Mouse (Mus musculus) neural tube, embryonic 14.5 days (tissue): Measurements from ENCODE around the gene Prl7a2. TPM values are rescaled to one million over a fixed set of nuclear protein-coding genes. Genes with fewer than 3 reads are reported as not detected.

Experiments used
- ATAC-seq: fragments of 200-750 bp; cut with Nextera tagmentation; 2 replicates; pipeline ENCODE4 v1.8.0; 2017; ENCODE audit warnings: low read depth, mild to moderate bottlenecking, moderate TSS enrichment, moderate library complexity
- H3K27ac ChIP-seq: fragments of 300-500 bp; sonication (generic); 2 replicates; pipeline ENCODE4 v1.5.1; 2014; ENCODE audit warnings: low read depth, mild to moderate bottlenecking, control low read depth, low read length, moderate library complexity, mixed read lengths
- H3K27me3 ChIP-seq: fragments of 300-500 bp; sonication (generic); 2 replicates; pipeline ENCODE4 v1.6.1; 2014; ENCODE audit warnings: low read length; ENCODE audit not compliant: control insufficient read depth, insufficient read depth
- H3K36me3 ChIP-seq: fragments of 300-500 bp; sonication (generic); 2 replicates; pipeline ENCODE4 v1.6.1; 2014; ENCODE audit warnings: low read length, mixed read lengths; ENCODE audit not compliant: control insufficient read depth, insufficient read depth
- H3K4me1 ChIP-seq: fragments of 300-500 bp; sonication (generic); 2 replicates; pipeline ENCODE4 v1.6.1; 2014; ENCODE audit warnings: low read length; ENCODE audit not compliant: control insufficient read depth, insufficient read depth
- H3K4me2 ChIP-seq: fragments of 300-500 bp; sonication (generic); 2 replicates; pipeline ENCODE4 v1.6.1; 2014; ENCODE audit warnings: mild to moderate bottlenecking, low read depth, low read length, control low read depth
- H3K4me3 ChIP-seq: fragments of 300-500 bp; sonication (generic); 2 replicates; pipeline ENCODE4 v1.5.1; 2014; ENCODE audit warnings: low read depth, low read length, control low read depth, mixed read lengths
- H3K9ac ChIP-seq: fragments of 300-500 bp; sonication (generic); replicated peaks from 2 replicates; pipeline ENCODE4 v1.6.1; 2014; ENCODE audit warnings: low read depth, mild to moderate bottlenecking, control low read depth, low read length, mixed read lengths
- H3K9me3 ChIP-seq: fragments of 300-500 bp; sonication (generic); 2 replicates; pipeline ENCODE4 v1.6.1; 2016; ENCODE audit warnings: low read length; ENCODE audit not compliant: control insufficient read depth
- WGBS: fragments of 180-500 bp; shearing (Covaris S2); extraction: QIAGEN DNeasy Blood & Tissue Kit; methylation state at CpG from one replicate; pipeline ENCODE4 v1.1.7; 2014; 5-methylcytosine and 5-hydroxymethylcytosine counted together
- polyA plus RNA-seq: library from polyadenylated mRNA; unstranded; fragments of >200 nt; fragmentation: Nextera tagmentation; extraction: Ambion mirVana; gene quantifications from 2 replicates; pipeline ENCODE4 v1.2.1, GENCODE M21; 2014

Prl7a2 gene
- not detected in 2 replicates for polyA plus RNA-seq

DNA sequence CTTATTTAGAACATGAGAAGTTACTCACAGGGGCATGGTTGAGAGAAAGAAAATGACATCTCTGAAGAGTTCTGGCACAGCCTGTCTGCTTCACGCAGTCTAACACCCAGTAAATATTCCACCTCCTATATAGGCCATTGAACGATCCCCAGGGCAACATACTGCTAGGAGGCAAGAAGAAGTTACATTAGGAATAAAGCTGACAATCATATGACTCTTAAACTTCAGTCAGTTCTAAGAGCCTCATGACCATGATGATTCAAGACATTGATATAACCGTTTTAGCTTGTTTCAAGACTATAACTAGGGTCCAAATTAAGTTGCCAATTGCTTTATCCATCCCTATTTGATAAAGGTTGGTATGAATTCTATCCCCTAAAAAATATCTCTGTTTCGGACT is at the start of gene Prl7a2:
Gene Prl7a2 (minus strand): TSS at position 101 of the 400 bp plus-strand sequence.
- WGBS: 88% methylated on average over 4 of the region's 4 CpGs
- Histone ChIP-seq H3K27me3 (no peaks in the 10 kb centered on the region), H3K36me3 (no peaks in the 10 kb centered on the region), H3K4me1 (no peaks in the 10 kb centered on the region), H3K27ac (no peak within 1 kb of the TSS), H3K9me3 (no peaks in the 10 kb centered on the region), H3K4me3 (no peak within 1 kb of the TSS), H3K9ac (no peak within 1 kb of the TSS), H3K4me2 (no peak within 1 kb of the TSS)
- no peak for ATAC-seq

DNA sequence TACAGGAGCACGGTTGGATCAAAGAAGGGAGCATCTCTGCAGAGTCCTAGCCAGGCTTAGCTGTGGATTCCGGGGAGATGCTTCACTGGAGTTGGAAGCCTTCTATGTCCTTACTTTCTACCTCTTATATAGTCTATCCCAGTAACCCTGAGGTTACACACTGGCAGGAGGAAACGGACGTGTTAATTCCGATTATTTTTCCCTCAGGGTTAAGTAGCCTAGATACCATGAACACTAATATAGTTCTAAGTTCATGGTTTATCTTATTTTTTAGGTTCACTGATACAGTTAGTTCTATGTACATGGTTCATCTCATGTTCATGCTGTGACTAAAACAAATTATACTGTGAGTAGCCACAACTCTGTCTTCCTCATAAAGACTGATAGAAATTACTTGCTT is 48.8 kb upstream of the Prl7a2 start, which contains the start of gene Prl7d1:
Gene Prl7d1 (minus strand): TSS at position 101 of the 400 bp plus-strand sequence.
- Histone ChIP-seq H3K27ac (no peak within 1 kb of the TSS), H3K4me1 (no peaks in the 10 kb centered on the region), H3K4me2 (no peak within 1 kb of the TSS), H3K27me3 (no peaks in the 10 kb centered on the region), H3K36me3 (no peaks in the 10 kb centered on the region), H3K9me3 (no peaks in the 10 kb centered on the region), H3K4me3 (no peak within 1 kb of the TSS), H3K9ac (no peak within 1 kb of the TSS)
- ATAC-seq: no peak
- 88% methylated on average over 5 of the region's 5 CpGs for WGBS

DNA sequence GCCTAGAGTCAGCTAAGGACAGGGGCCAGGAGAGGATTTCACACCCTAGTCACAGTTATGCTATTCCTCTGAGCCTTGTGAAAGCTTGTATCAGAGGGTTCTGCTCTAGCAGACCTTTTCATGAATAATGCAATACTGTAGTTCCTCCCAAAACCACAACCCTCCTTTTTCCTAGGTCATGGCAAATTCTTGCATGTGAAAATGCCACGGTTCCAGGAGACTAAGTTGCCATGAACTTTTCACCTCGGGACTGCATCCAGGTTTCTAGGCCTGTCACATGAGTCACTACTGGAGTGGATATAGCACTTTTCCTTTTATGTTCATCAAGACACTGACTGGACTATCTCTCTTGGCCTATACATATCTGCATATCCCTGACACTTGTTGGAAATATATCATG is 38.7 kb upstream of the Prl7a2 start:
- H3K9me3 ChIP-seq: no peaks in the 10 kb centered on the region
- 80% methylated on average over 2 of the region's 2 CpGs for WGBS
- H3K4me1 ChIP-seq: no peaks in the 10 kb centered on the region
- no peak for ATAC-seq
- no peaks in the 10 kb centered on the region for H3K27me3 ChIP-seq
- no peak overlapping the region for H3K4me2 ChIP-seq
- H3K9ac ChIP-seq: no peak overlapping the region
- H3K4me3 ChIP-seq: no peak overlapping the region
- H3K36me3 ChIP-seq: no peaks in the 10 kb centered on the region
- H3K27ac ChIP-seq: no peak overlapping the region

DNA sequence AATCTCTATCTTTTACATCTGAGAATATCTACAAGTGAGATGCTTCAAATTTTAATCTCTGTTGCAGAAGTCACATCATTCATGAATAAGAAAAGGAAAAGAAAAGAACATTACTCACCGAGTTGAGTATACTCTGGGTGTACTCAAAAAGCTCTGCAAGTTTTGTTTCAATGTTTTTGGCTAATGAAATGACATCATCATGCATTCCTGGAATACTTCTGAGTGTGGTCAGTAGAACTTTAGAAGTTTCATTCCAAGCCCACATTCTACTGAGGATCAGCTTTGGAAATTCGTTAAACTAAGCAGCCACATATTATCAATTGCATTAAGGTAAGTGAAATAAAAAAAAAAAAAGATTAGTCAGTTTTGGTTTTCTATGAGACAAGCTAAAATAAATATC is 7.1 kb downstream of the Prl7a2 start:
- H3K27me3 ChIP-seq: no peaks in the 10 kb centered on the region
- 88% methylated on average over 2 of the region's 2 CpGs for WGBS

DNA sequence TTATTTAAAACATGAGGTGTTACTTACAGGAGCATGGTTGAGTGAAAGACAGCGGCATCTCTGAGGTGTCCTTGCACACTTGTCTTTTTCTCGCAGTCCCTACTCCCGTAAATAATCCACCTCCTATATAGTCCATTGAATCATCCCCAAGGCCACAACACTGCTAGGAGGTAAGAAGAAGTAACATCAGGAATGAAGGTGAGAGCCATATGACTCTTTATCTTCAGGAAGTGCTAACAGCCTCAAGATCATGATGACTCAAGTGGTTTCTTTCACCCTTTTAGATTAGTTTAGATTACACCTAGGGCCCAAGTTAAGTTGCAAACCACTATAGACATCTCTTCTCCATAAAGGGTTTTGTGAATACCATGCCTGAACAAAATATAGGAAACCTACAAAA is 25.4 kb downstream of the Prl7a2 start, which contains the start of gene Prl7a1:
Gene Prl7a1 (minus strand): TSS at position 101 of the 400 bp plus-strand sequence.
- no peaks in the 10 kb centered on the region for H3K27me3 ChIP-seq
- no peak within 1 kb of the TSS for H3K4me2 ChIP-seq
- no peaks in the 10 kb centered on the region for H3K4me1 ChIP-seq
- WGBS: 95% methylated on average over 3 of the region's 3 CpGs
- no peaks in the 10 kb centered on the region for H3K9me3 ChIP-seq
- ATAC-seq: no peak
- H3K9ac ChIP-seq: no peak within 1 kb of the TSS
- no peaks in the 10 kb centered on the region for H3K36me3 ChIP-seq
- no peak within 1 kb of the TSS for H3K4me3 ChIP-seq
- no peak within 1 kb of the TSS for H3K27ac ChIP-seq

More for the DNA sequence above, 7.1 kb downstream of the Prl7a2 start:
- Histone ChIP-seq H3K4me1 (no peaks in the 10 kb centered on the region), H3K9ac (no peak overlapping the region), H3K27ac (no peak overlapping the region), H3K4me3 (no peak overlapping the region), H3K4me2 (no peak overlapping the region), H3K9me3 (no peaks in the 10 kb centered on the region), H3K36me3 (no peaks in the 10 kb centered on the region)
- ATAC-seq: no peak

DNA sequence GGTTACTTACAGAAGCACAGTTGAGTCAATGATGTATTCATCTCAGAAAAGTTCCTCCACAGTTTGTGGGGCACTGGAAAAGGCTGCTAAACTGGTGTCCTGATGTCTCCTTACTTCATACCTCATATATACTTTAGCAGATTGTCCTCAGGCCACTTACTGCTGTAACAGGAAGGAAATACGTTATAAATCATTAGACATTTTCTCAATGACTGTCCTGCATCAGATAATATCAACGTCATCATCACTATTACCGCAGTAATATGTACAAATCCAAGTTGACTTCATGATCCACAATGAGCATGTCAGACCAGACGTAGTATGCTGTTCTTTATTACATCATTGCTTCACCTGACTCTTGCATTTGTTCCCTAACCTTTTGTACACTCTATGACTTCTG is 57.4 kb downstream of the Prl7a2 start, which contains the start of gene Prl7b1:
Gene Prl7b1 (minus strand): TSS at position 101 of the 400 bp plus-strand sequence.
- 79% methylated on average over 4 of the region's 4 CpGs for WGBS
- H3K4me1 ChIP-seq: no peaks in the 10 kb centered on the region
- H3K36me3 ChIP-seq: no peaks in the 10 kb centered on the region
- no peak for ATAC-seq
- no peak within 1 kb of the TSS for H3K4me2 ChIP-seq
- H3K4me3 ChIP-seq: no peak within 1 kb of the TSS
- H3K27me3 ChIP-seq: no peaks in the 10 kb centered on the region
- no peak within 1 kb of the TSS for H3K9ac ChIP-seq
- H3K9me3 ChIP-seq: no peaks in the 10 kb centered on the region
- no peak within 1 kb of the TSS for H3K27ac ChIP-seq

Other genes starting within 250 kb of the Prl7a2 start
- gene Prl8a6, start 229.3 kb downstream of the Prl7a2 start, polyA plus RNA-seq: not detected in 2 replicates
- gene Prl8a8, start 154.8 kb downstream of the Prl7a2 start, polyA plus RNA-seq: not detected in 2 replicates
- not detected in 2 replicates for gene Prl8a9, start 103.4 kb downstream of the Prl7a2 start, polyA plus RNA-seq
- gene Prl8a1, start 85.9 kb downstream of the Prl7a2 start, polyA plus RNA-seq: not detected in 2 replicates
- gene Prl7b1, start 57.5 kb downstream of the Prl7a2 start, polyA plus RNA-seq: not detected in 2 replicates
- gene Prl7a1, start 25.5 kb downstream of the Prl7a2 start, polyA plus RNA-seq: not detected in 2 replicates
- gene Prl7d1, start 48.7 kb upstream of the Prl7a2 start, polyA plus RNA-seq: not detected in 2 replicates
- gene Prl7c1, start 112.8 kb upstream of the Prl7a2 start, polyA plus RNA-seq: not detected in 2 replicates
- gene Prl2a1, start 133.6 kb upstream of the Prl7a2 start, polyA plus RNA-seq: not detected in 2 replicates
- not detected in 2 replicates for gene Prl2c1, start 181.3 kb upstream of the Prl7a2 start, polyA plus RNA-seq